Mouse (Mus musculus) embryonic fibroblast, embryonic 13.5 days (primary cell): Measurements from ENCODE around the gene Ints13. TPM values are rescaled to one million over a fixed set of nuclear protein-coding genes. Genes with fewer than 3 reads are reported as not detected.
A peak's percentile ranks its signal among the peaks of the same experiment; 100 is the strongest.

Experiments
- H3K27ac ChIP-seq: 2 replicates; pipeline ENCODE4 v1.5.1; 2012; ENCODE audit warnings: low read length, control low read depth, inconsistent platforms; ENCODE audit not compliant: insufficient read depth
- H3K4me1 ChIP-seq: 2 replicates; pipeline ENCODE4 v1.6.1; 2011; ENCODE audit warnings: low read length; ENCODE audit not compliant: control insufficient read depth, insufficient read depth
- H3K4me3 ChIP-seq: 2 replicates; pipeline ENCODE4 v1.5.1; 2011; ENCODE audit warnings: mild to moderate bottlenecking, control low read depth, low read length; ENCODE audit not compliant: insufficient read depth
- CTCF ChIP-seq: IDR thresholded peaks from 2 replicates; pipeline ENCODE4 v1.5.1; 2011; ENCODE audit warnings: mild to moderate bottlenecking, control low read depth, low read length, moderate library complexity, borderline replicate concordance; ENCODE audit not compliant: insufficient read depth
- POLR2A ChIP-seq: IDR thresholded peaks from 2 replicates; pipeline ENCODE4 v1.6.1; 2011; ENCODE audit warnings: low read depth, mild to moderate bottlenecking, control low read depth, low read length, moderate library complexity
- polyA plus RNA-seq: library from polyadenylated mRNA; stranded (reverse); fragments of >200 nt; gene quantifications from 2 replicates; pipeline ENCODE4 v1.2.4, GENCODE M21; 2011; ENCODE audit warnings: low read depth; ENCODE audit not compliant: missing spikeins, insufficient read length

Gene Ints13
- polyA plus RNA-seq, 1 experiment, result 55.2 TPM

GRCm38 (mm10) chr6:146525500-146525899, 52.1 kb downstream of the Ints13 start:
- no peak overlapping the region for H3K27ac ChIP-seq
- TF ChIP-seq POLR2A (no peak), CTCF (no peak)
- no peak overlapping the region for H3K4me3 ChIP-seq
- peaks cover 6% of the 10 kb centered on the region; the same call in 1 of the 2 replicates for H3K4me1 ChIP-seq

- H3K4me1 ChIP-seq, result 0 out of 2 replicates have a peak, but pooled peaks cover 2% of the 10 kb centered on the region
- no peak overlapping the region for H3K27ac ChIP-seq
- H3K4me3 ChIP-seq, result no peak overlapping the region
- no peak for TF ChIP-seq CTCF
- TF ChIP-seq POLR2A, result no peak
Measured at GRCm38 (mm10) chr6:146521456-146522245, 56.0 kb downstream of the Ints13 start.

GRCm38 (mm10) chr6:146519019-146519418, 58.6 kb downstream of the Ints13 start:
- H3K4me3 ChIP-seq, result no peak overlapping the region
- H3K27ac ChIP-seq, result peak overlapping the region; percentile 35; the same call in 1 of the 2 replicates
- TF ChIP-seq POLR2A (no peak), CTCF (no peak)
- H3K4me1 ChIP-seq, result 0 out of 2 replicates have a peak, but pooled peaks cover 2% of the 10 kb centered on the region

- H3K4me1 ChIP-seq, result no peaks in the 10 kb centered on the region
- no peak for TF ChIP-seq CTCF
- no peak for TF ChIP-seq POLR2A
- no peak overlapping the region for H3K4me3 ChIP-seq
- no peak overlapping the region for H3K27ac ChIP-seq
Measured at GRCm38 (mm10) chr6:146515936-146516335, 61.7 kb downstream of the Ints13 start.

- Histone ChIP-seq H3K4me3 (no peak overlapping the region), H3K4me1 (no peaks in the 10 kb centered on the region), H3K27ac (no peak overlapping the region)
- TF ChIP-seq POLR2A, result no peak
- TF ChIP-seq CTCF, result no peak
Measured at GRCm38 (mm10) chr6:146514531-146514948, 63.1 kb downstream of the Ints13 start.

- Histone ChIP-seq H3K27ac (no peak overlapping the region), H3K4me3 (no peak overlapping the region), H3K4me1 (no peaks in the 10 kb centered on the region)
- TF ChIP-seq CTCF (no peak), POLR2A (no peak)
Measured at GRCm38 (mm10) chr6:146513899-146514298, 63.7 kb downstream of the Ints13 start.

GRCm38 (mm10) chr6:146513384-146513783, 64.3 kb downstream of the Ints13 start:
- no peak overlapping the region for H3K4me3 ChIP-seq

GRCm38 (mm10) chr6:146511511-146511910, 66.1 kb downstream of the Ints13 start:
- no peak overlapping the region for H3K27ac ChIP-seq
- TF ChIP-seq POLR2A, result no peak
- no peak overlapping the region for H3K4me3 ChIP-seq
- H3K4me1 ChIP-seq, result no peaks in the 10 kb centered on the region

More at GRCm38 (mm10) chr6:146513384-146513783, 64.3 kb downstream of the Ints13 start:
- TF ChIP-seq CTCF, result no peak
- no peak for TF ChIP-seq POLR2A
- Histone ChIP-seq H3K27ac (no peak overlapping the region), H3K4me1 (no peaks in the 10 kb centered on the region)

- H3K4me1 ChIP-seq, result no peaks in the 10 kb centered on the region
- TF ChIP-seq POLR2A, result no peak
- no peak for TF ChIP-seq CTCF
- no peak overlapping the region for H3K27ac ChIP-seq
- no peak overlapping the region for H3K4me3 ChIP-seq
Measured at GRCm38 (mm10) chr6:146509891-146510290, 67.7 kb downstream of the Ints13 start.

GRCm38 (mm10) chr6:146504459-146504858, 73.2 kb downstream of the Ints13 start:
- no peak overlapping the region for H3K4me3 ChIP-seq
- 0 out of 2 replicates have a peak, but pooled peaks cover 2% of the 10 kb centered on the region for H3K4me1 ChIP-seq
- H3K27ac ChIP-seq, result no peak overlapping the region
- TF ChIP-seq POLR2A, result no peak
- TF ChIP-seq CTCF, result no peak
